Mouse (Mus musculus): ENCODE data around the gene Gm28374. TPM values are rescaled to one million over a fixed set of nuclear protein-coding genes. Genes with fewer than 3 reads are reported as not detected.
"Not testable (repeated sequence)": the region's sequence is repeated elsewhere in the genome, so short reads cannot be mapped to it uniquely, and the experiment has no call there.

The Gm28374 gene
- polyA plus RNA-seq, 1 experiment: 1.6 TPM

DNA sequence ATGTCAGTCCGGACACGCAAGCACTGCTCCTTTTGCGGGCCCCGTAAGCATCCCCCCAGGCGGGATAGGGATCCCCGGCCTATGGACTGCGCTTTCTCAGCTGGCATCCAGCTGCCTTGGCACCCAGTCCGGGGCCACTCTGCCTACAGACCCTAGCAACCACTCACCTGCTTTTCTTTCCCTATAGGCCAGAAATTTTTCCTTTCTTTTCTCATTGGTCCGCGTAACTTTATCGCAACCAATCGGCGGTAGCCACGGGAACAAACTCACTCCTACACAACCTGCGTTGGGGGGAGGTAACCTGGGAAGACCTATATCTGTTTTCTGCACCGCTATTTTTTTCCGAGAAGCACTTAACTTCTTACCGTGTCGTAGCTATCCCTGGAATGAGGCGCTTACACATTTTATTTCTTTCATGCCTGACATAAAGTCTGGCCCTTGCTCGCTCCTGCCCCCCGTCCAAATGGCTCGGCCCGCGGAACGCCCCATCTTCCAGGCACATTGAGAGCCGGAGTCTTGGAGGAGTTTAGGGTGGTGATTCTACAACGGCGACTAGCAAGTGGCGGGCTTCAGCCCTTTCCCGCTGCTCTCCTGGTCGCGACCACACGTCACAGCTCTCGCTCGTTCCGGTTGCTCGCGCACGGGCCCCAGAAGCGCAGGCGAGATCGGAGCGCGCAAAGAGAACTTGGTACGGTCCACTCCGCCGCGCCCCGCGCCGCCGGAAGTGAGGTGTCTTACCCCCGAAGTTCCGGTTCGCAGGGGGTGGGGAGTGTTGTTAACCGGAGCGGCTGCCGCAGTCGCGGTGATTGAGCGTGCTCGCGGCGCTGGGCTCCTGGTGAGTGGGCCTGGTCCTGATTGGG is 35.5 kb downstream of the Gm28374 start, which contains the start of gene Syvn1:
Syvn1 (plus strand) TSS at position 283 of the 860 bp plus-strand sequence.
- TF ChIP-seq POLR2A (IDR thresholded peaks at IDR 0.05; ENCODE audit: low read depth, low read length) (peak; percentile 74), CTCF (IDR thresholded peaks at IDR 0.05; ENCODE audit: borderline replicate concordance, insufficient read depth, low read length) (no peak)
- H3K4me1 ChIP-seq (ENCODE audit: control insufficient read depth, insufficient read depth, low read length): no peaks in the 10 kb centered on the region
- peak within 1 kb of the TSS; percentile 63 for H3K4me3 ChIP-seq (ENCODE audit: insufficient read depth, low read length)
- H3K27ac ChIP-seq (ENCODE audit: insufficient read depth, low read length): peak within 1 kb of the TSS; percentile 96

DNA sequence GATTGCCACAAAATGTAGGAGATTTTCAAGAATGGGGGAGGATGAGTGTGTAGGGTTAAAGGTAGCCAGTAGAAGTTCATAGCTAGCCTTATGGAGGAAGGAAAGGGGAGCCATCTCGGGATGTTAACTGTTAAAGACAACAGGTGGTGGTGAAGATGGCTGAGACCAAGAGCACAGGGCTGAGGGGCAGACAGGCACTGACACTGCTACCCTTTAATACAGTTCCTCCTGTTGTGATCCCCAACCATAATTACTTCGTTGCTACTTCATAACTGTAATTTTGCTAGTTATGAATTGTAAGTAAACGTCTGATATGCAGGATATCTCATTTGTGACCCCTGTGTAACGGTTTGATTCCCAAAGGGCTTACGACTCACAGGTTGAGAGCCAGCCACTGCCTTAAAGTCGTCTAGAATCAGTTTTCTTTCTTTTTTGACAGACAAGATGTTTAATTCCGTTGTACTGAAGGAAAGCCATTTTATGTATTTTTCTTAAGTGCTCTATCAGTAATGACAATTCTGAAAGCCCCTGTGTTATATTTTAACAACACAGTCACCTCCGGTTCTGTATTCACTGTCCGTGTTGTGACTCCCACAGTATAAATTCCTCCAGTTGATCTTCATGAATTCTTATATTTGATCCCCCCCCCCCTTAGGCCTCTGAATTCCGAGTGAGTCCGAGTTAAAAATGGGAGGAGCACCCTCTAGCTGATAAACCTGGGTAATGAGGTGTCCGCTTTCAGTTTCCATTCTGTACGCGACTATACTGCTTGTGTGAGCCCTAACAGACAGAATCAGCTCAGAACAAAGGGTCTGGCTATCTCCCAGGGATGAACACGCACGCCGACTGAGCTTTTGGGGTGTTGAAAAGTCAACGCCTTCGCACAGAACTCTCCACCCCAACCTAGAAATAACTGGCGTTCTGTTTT is 36.4 kb downstream of the Gm28374 start:
- no peaks in the 10 kb centered on the region for H3K4me1 ChIP-seq (ENCODE audit: control insufficient read depth, insufficient read depth, low read length)
- no peak for TF ChIP-seq CTCF (IDR thresholded peaks at IDR 0.05; ENCODE audit: borderline replicate concordance, insufficient read depth, low read length)
- TF ChIP-seq POLR2A (IDR thresholded peaks at IDR 0.05; ENCODE audit: low read depth, low read length): peak; percentile 64
- H3K4me3 ChIP-seq (ENCODE audit: insufficient read depth, low read length): peak overlapping the region; percentile 61
- H3K27ac ChIP-seq (ENCODE audit: insufficient read depth, low read length): peak overlapping the region; percentile 86

DNA sequence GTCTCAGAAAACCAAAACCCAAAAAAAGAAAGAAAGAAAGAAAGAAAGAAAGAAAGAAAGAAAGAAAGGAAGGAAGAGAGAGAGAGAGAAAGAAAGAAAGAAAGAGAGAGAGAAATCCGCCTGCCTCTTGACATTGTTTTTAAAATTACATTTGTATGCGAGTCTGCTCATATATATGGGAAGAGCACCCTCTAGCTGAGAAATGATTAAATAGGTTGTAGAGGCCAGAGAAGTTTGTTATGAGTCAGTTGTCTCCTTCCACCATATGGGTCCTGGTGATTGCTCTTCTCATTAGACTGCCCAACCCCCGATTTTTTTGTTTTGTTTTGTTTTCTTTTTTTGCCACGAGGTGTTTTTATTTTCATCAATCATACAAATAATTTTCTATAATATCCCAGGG is 38.0 kb downstream of the Gm28374 start:
- not testable (repeated sequence) for H3K4me3 ChIP-seq (ENCODE audit: insufficient read depth, low read length); H3K4me1 ChIP-seq (ENCODE audit: control insufficient read depth, insufficient read depth, low read length); H3K27ac ChIP-seq (ENCODE audit: insufficient read depth, low read length)

DNA sequence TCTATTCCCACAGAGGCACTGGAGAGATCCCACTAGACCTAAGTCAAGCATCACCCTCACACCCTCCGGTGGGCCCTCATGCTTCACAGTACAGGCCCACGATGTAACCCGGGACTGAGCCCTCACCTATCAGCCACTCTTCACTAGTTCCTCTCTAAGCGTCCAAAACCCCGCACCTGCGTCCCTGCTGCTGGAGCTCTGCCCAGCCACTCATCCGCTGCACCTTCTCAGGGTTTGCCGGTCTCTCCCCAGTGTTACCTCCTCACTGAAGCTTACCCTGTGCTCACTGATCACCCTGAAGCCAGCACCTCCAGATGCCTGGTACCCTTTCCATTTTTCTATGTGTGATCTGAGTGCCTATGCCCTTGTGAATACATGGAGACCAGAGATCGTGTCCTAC is 39.8 kb downstream of the Gm28374 start:
- no peaks in the 10 kb centered on the region for H3K4me1 ChIP-seq (ENCODE audit: control insufficient read depth, insufficient read depth, low read length)
- TF ChIP-seq POLR2A (IDR thresholded peaks at IDR 0.05; ENCODE audit: low read depth, low read length) (no peak), CTCF (IDR thresholded peaks at IDR 0.05; ENCODE audit: borderline replicate concordance, insufficient read depth, low read length) (no peak)
- no peak overlapping the region for H3K27ac ChIP-seq (ENCODE audit: insufficient read depth, low read length)
- no peak overlapping the region for H3K4me3 ChIP-seq (ENCODE audit: insufficient read depth, low read length)

DNA sequence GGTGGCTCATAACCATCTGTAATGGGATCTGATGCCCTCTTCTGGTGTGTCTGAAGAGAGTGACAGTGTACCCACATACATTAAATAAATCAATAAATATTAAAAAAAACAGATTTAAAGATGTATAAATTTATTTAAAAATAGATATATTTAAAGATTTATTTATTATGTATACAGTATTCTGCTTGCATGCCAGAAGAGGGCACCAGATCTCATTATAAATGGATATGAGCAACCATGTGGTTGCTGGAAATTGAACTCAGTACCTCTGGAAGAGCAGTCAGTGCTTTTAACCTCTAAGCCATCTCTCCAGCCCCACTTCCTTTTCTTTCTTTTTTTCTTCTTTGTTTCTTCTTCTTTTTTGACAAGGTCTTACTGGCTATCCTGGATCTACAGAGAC is 42.1 kb downstream of the Gm28374 start:
- TF ChIP-seq POLR2A (IDR thresholded peaks at IDR 0.05; ENCODE audit: low read depth, low read length) (no peak), CTCF (IDR thresholded peaks at IDR 0.05; ENCODE audit: borderline replicate concordance, insufficient read depth, low read length) (no peak)
- H3K4me1 ChIP-seq (ENCODE audit: control insufficient read depth, insufficient read depth, low read length): no peaks in the 10 kb centered on the region
- H3K4me3 ChIP-seq (ENCODE audit: insufficient read depth, low read length): no peak overlapping the region
- no peak overlapping the region for H3K27ac ChIP-seq (ENCODE audit: insufficient read depth, low read length)

DNA sequence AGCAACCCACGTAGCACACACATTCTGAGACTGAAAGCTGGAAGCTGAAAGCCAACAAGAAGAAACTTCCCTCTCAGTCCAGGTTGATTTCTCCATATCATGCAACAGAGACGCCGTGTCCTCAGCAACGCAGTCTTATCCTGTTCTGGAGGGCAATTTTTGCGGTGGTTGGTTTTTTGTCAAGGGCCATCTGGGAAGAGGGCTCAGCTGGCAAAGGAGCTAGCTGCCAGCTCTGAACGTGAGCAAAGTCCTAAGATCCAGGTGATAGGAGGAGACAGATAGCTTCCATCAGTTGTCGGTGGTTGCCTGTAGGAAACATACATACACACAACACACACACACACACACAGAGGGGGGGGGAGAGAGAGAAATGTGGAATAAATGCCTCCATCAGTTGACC is 43.7 kb downstream of the Gm28374 start:
- Histone ChIP-seq H3K4me3 (ENCODE audit: insufficient read depth, low read length) (no peak overlapping the region), H3K4me1 (ENCODE audit: control insufficient read depth, insufficient read depth, low read length) (no peaks in the 10 kb centered on the region), H3K27ac (ENCODE audit: insufficient read depth, low read length) (no peak overlapping the region)
- TF ChIP-seq POLR2A (IDR thresholded peaks at IDR 0.05; ENCODE audit: low read depth, low read length) (no peak), CTCF (IDR thresholded peaks at IDR 0.05; ENCODE audit: borderline replicate concordance, insufficient read depth, low read length) (no peak)

DNA sequence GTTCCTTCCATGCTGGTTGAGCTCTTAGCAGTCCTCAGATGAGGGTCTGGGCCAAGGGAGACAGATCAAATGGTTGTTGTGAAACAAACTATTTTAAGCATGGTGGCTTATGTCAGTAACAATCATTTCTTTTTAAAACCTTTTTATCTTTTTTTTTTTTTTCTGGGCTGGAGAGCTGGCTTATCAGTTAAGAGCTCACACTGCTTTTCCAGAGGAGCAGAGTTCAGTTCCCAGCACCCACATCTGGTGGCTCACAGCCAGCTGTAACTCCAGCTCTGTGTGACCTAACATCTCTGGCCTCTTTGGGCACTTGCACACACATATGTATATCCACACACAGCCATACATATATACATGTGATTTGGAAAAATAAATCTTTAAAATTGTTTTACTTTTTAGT is 44.4 kb downstream of the Gm28374 start:
- TF ChIP-seq POLR2A (IDR thresholded peaks at IDR 0.05; ENCODE audit: low read depth, low read length): no peak
- TF ChIP-seq CTCF (IDR thresholded peaks at IDR 0.05; ENCODE audit: borderline replicate concordance, insufficient read depth, low read length): no peak
- Histone ChIP-seq H3K4me1 (ENCODE audit: control insufficient read depth, insufficient read depth, low read length) (no peaks in the 10 kb centered on the region), H3K27ac (ENCODE audit: insufficient read depth, low read length) (no peak overlapping the region), H3K4me3 (ENCODE audit: insufficient read depth, low read length) (no peak overlapping the region)

DNA sequence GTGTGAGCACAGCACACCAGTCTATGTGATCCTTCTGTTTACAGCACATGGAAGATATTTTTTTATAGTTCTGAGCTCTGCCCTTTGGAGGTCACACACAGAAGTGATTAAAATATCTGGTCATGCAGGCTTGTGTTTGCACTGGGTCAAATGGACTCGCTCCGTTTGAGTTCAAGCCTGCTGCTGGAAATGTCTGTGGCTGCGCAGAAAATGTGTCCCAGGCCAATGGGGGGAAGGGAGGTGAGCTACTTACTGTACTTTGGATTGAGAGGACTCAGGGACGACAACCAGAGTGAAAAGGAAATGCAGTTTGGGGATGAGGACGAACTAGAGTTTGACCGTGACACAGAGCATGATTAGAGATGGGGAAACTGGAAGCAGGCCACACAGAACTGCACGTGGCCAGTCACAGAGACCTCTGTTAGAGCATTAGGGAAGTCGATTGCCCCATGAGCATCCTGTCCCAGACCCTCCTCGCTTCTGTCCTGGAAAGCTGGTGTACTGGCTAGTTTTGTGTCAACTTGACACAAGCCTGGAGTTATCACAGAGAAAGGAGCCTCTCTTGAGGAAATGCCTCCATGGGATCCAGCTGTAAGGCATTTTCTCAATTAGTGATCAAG is 46.0 kb downstream of the Gm28374 start:
- no peaks in the 10 kb centered on the region for H3K4me1 ChIP-seq (ENCODE audit: control insufficient read depth, insufficient read depth, low read length)
- no peak for TF ChIP-seq POLR2A (IDR thresholded peaks at IDR 0.05; ENCODE audit: low read depth, low read length)
- no peak for TF ChIP-seq CTCF (IDR thresholded peaks at IDR 0.05; ENCODE audit: borderline replicate concordance, insufficient read depth, low read length)
- H3K27ac ChIP-seq (ENCODE audit: insufficient read depth, low read length): no peak overlapping the region
- H3K4me3 ChIP-seq (ENCODE audit: insufficient read depth, low read length): no peak overlapping the region

DNA sequence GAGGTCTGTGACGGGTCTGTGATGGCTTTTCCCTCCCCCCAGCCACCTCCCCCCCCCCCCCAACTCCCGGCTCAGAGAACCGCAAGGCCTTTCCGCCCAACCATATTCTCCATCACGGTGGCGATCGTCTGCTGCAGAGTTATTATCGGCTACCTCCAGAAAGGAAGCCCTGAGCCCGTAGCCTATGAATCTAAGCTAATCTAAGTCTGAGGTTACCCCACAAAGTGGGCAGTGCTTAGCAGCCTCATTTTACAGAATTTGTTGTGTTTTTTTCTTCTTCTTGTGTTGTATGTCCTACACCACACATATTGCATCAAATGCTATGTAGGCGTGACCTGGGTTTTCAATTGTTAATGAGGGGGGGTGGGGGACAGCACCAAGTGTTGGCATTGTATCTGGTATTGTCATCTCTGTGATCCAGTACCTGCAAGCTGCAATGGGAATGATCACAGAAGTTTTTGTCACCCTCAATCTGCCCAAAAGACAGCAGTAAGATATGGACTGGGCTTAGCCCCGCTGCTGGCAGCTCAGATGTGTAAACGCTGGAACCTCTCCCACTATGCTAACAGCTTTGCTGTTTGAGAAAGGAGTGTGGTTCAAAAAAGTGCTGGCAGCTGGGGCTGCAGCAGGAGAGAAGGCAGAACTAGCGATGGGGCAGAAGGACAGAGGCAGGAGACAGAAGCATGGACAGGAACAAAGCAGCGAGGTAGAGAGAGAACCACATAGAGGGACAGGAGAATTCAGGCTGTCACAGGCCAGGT is 51.4 kb downstream of the Gm28374 start:
- no peaks in the 10 kb centered on the region for H3K4me1 ChIP-seq (ENCODE audit: control insufficient read depth, insufficient read depth, low read length)
- H3K27ac ChIP-seq (ENCODE audit: insufficient read depth, low read length): no peak overlapping the region
- no peak overlapping the region for H3K4me3 ChIP-seq (ENCODE audit: insufficient read depth, low read length)
- no peak for TF ChIP-seq POLR2A (IDR thresholded peaks at IDR 0.05; ENCODE audit: low read depth, low read length)
- no peak for TF ChIP-seq CTCF (IDR thresholded peaks at IDR 0.05; ENCODE audit: borderline replicate concordance, insufficient read depth, low read length)
